Mouse (Mus musculus): ENCODE measurements at regions not wholly inside any gene's neighbourhood (a gene's known extent, or its start where the extent isn't known, plus 50 kb on each side); places are given as distances from the start of the nearest gene placed in this dataset.

GRCm38 (mm10) chr1:120762498-120762897, 160.3 kb downstream of the En1 start:
- no peak for TF ChIP-seq CTCF (IDR thresholded peaks at IDR 0.05; ENCODE audit: low read depth, low read length)
- no peak for TF ChIP-seq POLR2A (IDR thresholded peaks at IDR 0.05; ENCODE audit: borderline replicate concordance, low read depth, low read length)

Data from bone marrow macrophage, adult 2 months (primary cell).